Mouse (Mus musculus): Measurements from ENCODE around the gene Chil5.
"Not testable (repeated sequence)": the region's sequence is repeated elsewhere in the genome, so short reads cannot be mapped to it uniquely, and the experiment has no call there.

DNA sequence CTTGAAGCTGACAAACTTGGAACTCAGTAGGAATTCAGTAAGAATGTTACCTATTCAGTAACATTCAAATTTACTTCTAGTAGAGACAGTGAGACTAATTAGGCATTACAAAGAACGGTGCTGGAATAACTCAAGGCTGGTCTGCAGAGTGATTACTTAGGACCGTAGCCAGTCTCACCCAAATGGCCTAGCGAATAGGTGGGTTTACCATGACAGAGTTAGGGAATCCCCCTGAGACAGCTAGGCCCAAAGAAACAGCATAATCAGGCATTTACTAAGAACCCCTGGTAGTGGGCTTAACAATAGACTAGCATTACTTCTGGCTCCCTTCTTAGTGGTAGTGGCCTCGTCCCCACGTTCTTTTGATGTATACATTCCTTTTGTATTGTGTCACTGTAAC lies 43.0 kb downstream of the Chil5 start:
- TF ChIP-seq CTCF (IDR thresholded peaks at IDR 0.05; ENCODE audit: extremely low read depth, insufficient read length, insufficient replicate concordance, low read depth, low read length); POLR2A (IDR thresholded peaks at IDR 0.05; ENCODE audit: low read depth, low read length): not testable (repeated sequence)
